ENCODE assay signal across 8 mouse cellular contexts in the genomic region with DNA sequence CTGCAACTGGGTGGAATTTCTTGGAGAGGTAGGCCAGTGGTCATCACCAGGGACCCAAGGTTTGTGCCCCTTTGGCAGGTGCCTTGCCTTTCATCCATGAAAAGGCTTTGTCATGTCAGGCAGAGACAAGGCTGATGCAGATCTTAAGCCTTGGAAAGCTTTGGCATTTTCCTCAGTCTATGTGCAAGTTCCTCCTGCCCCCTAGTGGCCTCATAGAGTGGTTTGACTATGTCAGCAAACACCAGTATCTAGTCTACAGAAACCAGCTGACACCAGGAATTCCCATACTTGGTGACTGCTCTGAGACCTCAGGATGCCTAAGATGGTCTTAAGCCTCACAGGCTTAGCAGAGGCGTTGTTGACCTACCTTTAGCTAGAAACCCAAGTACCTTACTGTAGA. TPM values are rescaled to one million over a fixed set of nuclear protein-coding genes. Genes with fewer than 3 reads are reported as not detected.
DNase-seq lines count a peak whose midpoint lies in the region; ATAC-seq and TF ChIP-seq lines count a peak whose summit lies in the region.

No protein-coding gene starts in this region.

- H3K4me3 ChIP-seq in kidney, embryonic 15.5 days (replicated peaks): no peak overlapping the region
- no peak overlapping the region for H3K4me3 ChIP-seq in liver, embryonic 14.5 days (ENCODE audit: insufficient read depth in 1 of 2, low read depth in 2 of 2, low read length in 2 of 2)

- ATAC-seq in frontal cortex, adult (ENCODE audit: low TSS enrichment): peak; percentile 99
- ATAC-seq in kidney, embryonic 15.5 days (replicated peaks; ENCODE audit: low FRiP score): peak; percentile 67; the same call in 1 of the 2 replicates
- ATAC-seq in liver, embryonic 14.5 days (ENCODE audit: insufficient read depth): no peak

- peak; percentile 9 for DNase-seq in heart, adult 8-10 months (ENCODE audit: low spot score)
- DNase-seq in heart, postnatal 36 days: no peak
- peak; percentile 76 for DNase-seq in brain, embryonic 14.5 days (ENCODE audit: low read depth)
- no peak for DNase-seq in liver, embryonic 14.5 days (ENCODE audit: low read depth in 3 of 3, low spot score in 3 of 3)
- DNase-seq in retina, postnatal 7 days (ENCODE audit: low read depth, low spot score): peak; percentile 11
- no peak for DNase-seq in thymus, postnatal 14 days

- no peak overlapping the region for H3K4me2 ChIP-seq in kidney, embryonic 15.5 days
- no peak overlapping the region for H3K4me2 ChIP-seq in liver, embryonic 14.5 days (ENCODE audit: low read depth)

- H3K36me3 ChIP-seq in kidney, embryonic 15.5 days: no peaks in the 10 kb centered on the region
- H3K36me3 ChIP-seq in liver, embryonic 14.5 days (replicated peaks; ENCODE audit: control insufficient read depth, insufficient read depth, low read depth): no peaks in the 10 kb centered on the region

- H3K4me1 ChIP-seq in kidney, embryonic 15.5 days: no peaks in the 10 kb centered on the region
- no peaks in the 10 kb centered on the region for H3K4me1 ChIP-seq in liver, embryonic 14.5 days (replicated peaks; ENCODE audit: control insufficient read depth in 2 of 2, insufficient read depth in 2 of 2, low read length in 1 of 2)

- H3K9ac ChIP-seq in kidney, embryonic 15.5 days: no peak overlapping the region
- no peak overlapping the region for H3K9ac ChIP-seq in liver, embryonic 14.5 days (replicated peaks)

- no peak for TF ChIP-seq EP300 in liver, embryonic 14.5 days (IDR thresholded peaks at IDR 0.05; ENCODE audit: low read depth)

- intact Hi-C loops in heart, postnatal 36 days (cut with DNase I): loop anchor here (5.0 kb wide), 1 partner anchor 311 kb away; no protein-coding TSS in a partner anchor

- TF ChIP-seq CTCF in brain, embryonic 14.5 days (IDR thresholded peaks at IDR 0.05; ENCODE audit: borderline replicate concordance, extremely low read depth, insufficient read depth, insufficient read length): peak; percentile 65; the same call in 1 of the 2 replicates
- TF ChIP-seq CTCF in liver, embryonic 14.5 days (IDR thresholded peaks at IDR 0.05; ENCODE audit: low read depth): peak; percentile 47

- H3K9me3 ChIP-seq in kidney, embryonic 15.5 days (replicated peaks): no peaks in the 10 kb centered on the region
- H3K9me3 ChIP-seq in liver, embryonic 14.5 days (ENCODE audit: control insufficient read depth, low read length): no peaks in the 10 kb centered on the region

- WGBS in kidney, embryonic 15.5 days: 29% methylated on average over 1 of the region's 1 CpGs
- 13% methylated on average over 1 of the region's 1 CpGs for WGBS in liver, embryonic 14.5 days (ENCODE audit: insufficient replicate concordance)

- TF ChIP-seq POLR2A in brain, embryonic 14.5 days (IDR thresholded peaks at IDR 0.05; ENCODE audit: borderline replicate concordance, extremely low read depth, insufficient read depth, insufficient read length, poor library complexity, severe bottlenecking): no peak

- H3K27me3 ChIP-seq in kidney, embryonic 15.5 days: no peaks in the 10 kb centered on the region
- H3K27me3 ChIP-seq in liver, embryonic 14.5 days (ENCODE audit: control insufficient read depth, insufficient read depth, low read length): no peaks in the 10 kb centered on the region

- H3K27ac ChIP-seq in kidney, embryonic 15.5 days: no peak overlapping the region
- H3K27ac ChIP-seq in liver, embryonic 14.5 days: no peak overlapping the region

RNA-seq across cellular contexts. Expression of gene Gm5724, which starts 24.2 kb away (rescaled TPM):
- not detected for total RNA-seq in heart, adult 8-10 months (2022)
- not detected for total RNA-seq in heart, postnatal 36 days (2021)
- not detected in 2 replicates for polyA plus RNA-seq in brain, embryonic 14.5 days (2012; rRNA removed)
- polyA plus RNA-seq in kidney, embryonic 15.5 days (2015; fragmentation: Nextera tagmentation; extraction: Ambion mirVana): not detected in 2 replicates
- polyA plus RNA-seq in liver, embryonic 14.5 days (2012; rRNA removed): not detected in 2 replicates
- polyA plus RNA-seq in liver, embryonic 14.5 days (2014; fragmentation: Nextera tagmentation; extraction: Ambion mirVana): not detected in 2 replicates

RNA-seq across cellular contexts. Expression of gene Slco1a4, which starts 58.2 kb away (rescaled TPM):
- under 1 TPM; 0.52 to 0.91 (median 0.73) TPM for total RNA-seq in heart, adult 8-10 months (2022)
- 1 to 10 TPM; 1.0 to 1.1 TPM for total RNA-seq in heart, postnatal 36 days (2021)
- polyA plus RNA-seq in brain, embryonic 14.5 days (2012; rRNA removed): 1.1 and 2.0 TPM in 2 replicates
- 3.5 and 4.5 TPM in 2 replicates for polyA plus RNA-seq in kidney, embryonic 15.5 days (2015; fragmentation: Nextera tagmentation; extraction: Ambion mirVana)
- polyA plus RNA-seq in liver, embryonic 14.5 days (2012; rRNA removed): not detected in 2 replicates
- not detected in 2 replicates for polyA plus RNA-seq in liver, embryonic 14.5 days (2014; fragmentation: Nextera tagmentation; extraction: Ambion mirVana)

Comparison
In these comparisons a context has a peak if more than half of its experiments do, and no peak if none do; other contexts are left out.
1. DNase-seq: peak in heart, adult 8-10 months (single experiment), brain, embryonic 14.5 days (single experiment) and retina, postnatal 7 days (single experiment); none in heart, postnatal 36 days (0 of 2), liver, embryonic 14.5 days (0 of 3) and thymus, postnatal 14 days (single experiment).